8 mouse cellular contexts compared by ENCODE assay signal in the genomic region with DNA sequence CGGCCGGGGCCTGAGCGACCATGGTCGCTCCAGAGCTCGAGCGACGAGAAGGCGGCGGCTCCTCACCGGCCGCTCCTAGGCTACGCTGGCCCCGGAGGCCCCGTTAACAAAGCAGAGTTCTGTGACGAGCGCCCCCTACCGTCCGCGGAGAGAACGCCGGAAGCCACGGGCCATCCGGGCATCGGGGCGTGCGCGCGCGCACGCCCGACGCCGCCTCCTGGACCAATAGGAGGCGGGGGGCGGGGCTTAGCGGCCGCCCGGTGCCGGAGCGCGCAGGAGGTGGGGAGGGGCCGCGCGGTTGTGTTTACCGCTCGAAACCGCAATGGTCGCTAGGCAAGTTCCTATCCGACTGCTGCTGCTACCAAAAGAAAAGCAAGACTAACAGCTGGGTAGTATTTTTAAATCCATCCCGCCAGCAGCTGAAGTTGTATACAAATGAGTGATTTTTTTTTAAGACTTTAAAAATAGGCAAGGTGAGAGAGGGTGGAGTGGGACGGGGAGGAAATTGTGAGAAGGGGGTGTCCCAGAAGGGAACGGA. TPM values are rescaled to one million over a fixed set of nuclear protein-coding genes. Genes with fewer than 3 reads are reported as not detected.
DNase-seq lines count a peak whose midpoint lies in the region; ATAC-seq and TF ChIP-seq lines count a peak whose summit lies in the region.

TSS of gene Mdm2 (minus strand) at position 155 of the 538 bp plus-strand sequence.

- TF ChIP-seq POLR2A in testis, adult 2 months (IDR thresholded peaks at IDR 0.05; ENCODE audit: control insufficient read depth, low read depth, low read length), result peak; percentile 95

- DNase-seq in CD8-positive naive resting alpha-beta T cell, adult 2 months (ENCODE audit: low read depth in 2 of 2, low spot score in 2 of 2), result peak; percentile 95 to 96
- DNase-seq in c-Kit-positive CD71-positive TER-119-negative erythroid progenitor cells, embryonic 14.5 days (ENCODE audit: low read depth), result peak; percentile 88
- DNase-seq in heart, postnatal 0 days (ENCODE audit: low spot score), result peak; percentile 94
- DNase-seq in kidney, postnatal 4 days, result peak; percentile 99

- WGBS in forebrain, embryonic 12.5 days, result under 1% methylated on average over 52 of the region's 52 CpGs
- WGBS in heart, postnatal 0 days, result under 1% methylated on average over 51 of the region's 52 CpGs
- under 1% methylated on average over 52 of the region's 52 CpGs for WGBS in liver, embryonic 16.5 days (ENCODE audit: insufficient replicate concordance)
- WGBS in neural tube, embryonic 13.5 days, result under 1% methylated on average over 52 of the region's 52 CpGs

- peak within 1 kb of the TSS; percentile 98 for H3K9ac ChIP-seq in forebrain, embryonic 12.5 days
- H3K9ac ChIP-seq in heart, postnatal 0 days (replicated peaks; ENCODE audit: low read depth, low read length), result peak within 1 kb of the TSS; percentile 90
- H3K9ac ChIP-seq in liver, embryonic 16.5 days (ENCODE audit: low read depth, low read length), result peak within 1 kb of the TSS; percentile 91
- H3K9ac ChIP-seq in neural tube, embryonic 13.5 days, result peak within 1 kb of the TSS; percentile 100

- H3K27me3 ChIP-seq in forebrain, embryonic 12.5 days, result no peaks in the 10 kb centered on the region
- no peaks in the 10 kb centered on the region for H3K27me3 ChIP-seq in heart, postnatal 0 days (ENCODE audit: control insufficient read depth, insufficient read depth, low read length)
- no peaks in the 10 kb centered on the region for H3K27me3 ChIP-seq in liver, embryonic 16.5 days (ENCODE audit: control insufficient read depth, insufficient read depth, low read depth, low read length)
- no peaks in the 10 kb centered on the region for H3K27me3 ChIP-seq in neural tube, embryonic 13.5 days
- no peaks in the 10 kb centered on the region for H3K27me3 ChIP-seq in testis, adult 2 months (ENCODE audit: control insufficient read depth, insufficient read depth, low read length)

- H3K4me2 ChIP-seq in forebrain, embryonic 12.5 days, result peak within 1 kb of the TSS; percentile 72
- H3K4me2 ChIP-seq in heart, postnatal 0 days (ENCODE audit: low read depth, low read length), result peak within 1 kb of the TSS; percentile 80
- peak within 1 kb of the TSS; percentile 82 for H3K4me2 ChIP-seq in liver, embryonic 16.5 days (ENCODE audit: low read depth, low read length)
- peak within 1 kb of the TSS; percentile 85 for H3K4me2 ChIP-seq in neural tube, embryonic 13.5 days

- H3K9me3 ChIP-seq in forebrain, embryonic 12.5 days, result no peaks in the 10 kb centered on the region
- no peaks in the 10 kb centered on the region for H3K9me3 ChIP-seq in heart, postnatal 0 days (replicated peaks; ENCODE audit: control insufficient read depth, low read length)
- no peaks in the 10 kb centered on the region for H3K9me3 ChIP-seq in liver, embryonic 16.5 days (replicated peaks; ENCODE audit: control insufficient read depth, low read length)
- no peaks in the 10 kb centered on the region for H3K9me3 ChIP-seq in neural tube, embryonic 13.5 days

- peak within 1 kb of the TSS; percentile 83 for H3K4me3 ChIP-seq in forebrain, embryonic 12.5 days (replicated peaks)
- H3K4me3 ChIP-seq in heart, postnatal 0 days (ENCODE audit: low read depth, low read length), result peak within 1 kb of the TSS; percentile 81
- peak within 1 kb of the TSS; percentile 73 for H3K4me3 ChIP-seq in liver, embryonic 16.5 days (ENCODE audit: low read depth, low read length)
- peak within 1 kb of the TSS; percentile 91 for H3K4me3 ChIP-seq in neural tube, embryonic 13.5 days
- H3K4me3 ChIP-seq in testis, adult 2 months (ENCODE audit: control insufficient read depth, low read depth, low read length), result peak within 1 kb of the TSS; percentile 100

- peak; percentile 93 for ATAC-seq in forebrain, embryonic 12.5 days (ENCODE audit: low FRiP score)
- peak; percentile 85 for ATAC-seq in heart, postnatal 0 days (ENCODE audit: insufficient read depth, low read depth)
- ATAC-seq in liver, embryonic 16.5 days (ENCODE audit: low read depth), result peak; percentile 89
- peak; percentile 96 for ATAC-seq in neural tube, embryonic 13.5 days (ENCODE audit: low read depth)

- peak within 1 kb of the TSS; percentile 97 for H3K27ac ChIP-seq in forebrain, embryonic 12.5 days
- H3K27ac ChIP-seq in heart, postnatal 0 days (ENCODE audit: low read depth), result peak within 1 kb of the TSS; percentile 93
- H3K27ac ChIP-seq in liver, embryonic 16.5 days (ENCODE audit: low read length), result peak within 1 kb of the TSS; percentile 93
- H3K27ac ChIP-seq in neural tube, embryonic 13.5 days (replicated peaks), result peak within 1 kb of the TSS; percentile 100
- H3K27ac ChIP-seq in testis, adult 2 months (ENCODE audit: control insufficient read depth, insufficient read depth, low read depth, low read length), result peak within 1 kb of the TSS; percentile 100

- H3K36me3 ChIP-seq in forebrain, embryonic 12.5 days (replicated peaks), result peaks cover 21% of the 10 kb centered on the region
- peaks cover 11% of the 10 kb centered on the region for H3K36me3 ChIP-seq in heart, postnatal 0 days (replicated peaks; ENCODE audit: control insufficient read depth, insufficient read depth, low read length)
- peaks cover 5% of the 10 kb centered on the region for H3K36me3 ChIP-seq in liver, embryonic 16.5 days (ENCODE audit: control insufficient read depth, insufficient read depth)
- peaks cover 17% of the 10 kb centered on the region for H3K36me3 ChIP-seq in neural tube, embryonic 13.5 days
- H3K36me3 ChIP-seq in testis, adult 2 months (ENCODE audit: control insufficient read depth, insufficient read depth, low read length), result peaks cover 2% of the 10 kb centered on the region

- TF ChIP-seq CTCF in heart, postnatal 0 days (IDR thresholded peaks at IDR 0.05; ENCODE audit: low read depth), result peak; percentile 79
- TF ChIP-seq CTCF in testis, adult 2 months (IDR thresholded peaks at IDR 0.05; ENCODE audit: control insufficient read depth, insufficient read depth, insufficient replicate concordance, low read depth, low read length), result peak; percentile 73

- no peak; the same call in 1 of the 2 replicates for TF ChIP-seq EP300 in heart, postnatal 0 days (IDR thresholded peaks at IDR 0.05; ENCODE audit: low read depth)

- H3K4me1 ChIP-seq in forebrain, embryonic 12.5 days, result peaks cover 20% of the 10 kb centered on the region
- peaks cover 21% of the 10 kb centered on the region for H3K4me1 ChIP-seq in heart, postnatal 0 days (ENCODE audit: control insufficient read depth, insufficient read depth)
- H3K4me1 ChIP-seq in liver, embryonic 16.5 days (ENCODE audit: control insufficient read depth, low read depth, low read length), result peaks cover 12% of the 10 kb centered on the region
- peaks cover 33% of the 10 kb centered on the region for H3K4me1 ChIP-seq in neural tube, embryonic 13.5 days (replicated peaks)
- H3K4me1 ChIP-seq in testis, adult 2 months (ENCODE audit: control insufficient read depth, insufficient read depth, low read length), result peaks cover 7% of the 10 kb centered on the region

RNA-seq across cellular contexts. Expression of gene Mdm2, which starts in this region (rescaled TPM):
- polyA plus RNA-seq in forebrain, embryonic 12.5 days (2016; fragmentation: Nextera tagmentation; extraction: Ambion mirVana), result 76.5 and 86.4 TPM in 2 replicates
- total RNA-seq in heart, postnatal 0 days (2014; rRNA removed; ENCODE audit: low replicate concordance), result 47.3 and 93.0 TPM in 2 replicates
- 27.1 and 31.3 TPM in 2 replicates for polyA plus RNA-seq in heart, postnatal 0 days (2015; fragmentation: Nextera tagmentation; extraction: Ambion mirVana)
- 20.3 and 20.7 TPM in 2 replicates for polyA plus RNA-seq in liver, embryonic 16.5 days (2015; fragmentation: Nextera tagmentation; extraction: Ambion mirVana)
- 52.5 and 66.2 TPM in 2 replicates for polyA plus RNA-seq in neural tube, embryonic 13.5 days (2015; fragmentation: Nextera tagmentation; extraction: Ambion mirVana)
- 95.4 and 99.3 TPM in 2 replicates for polyA plus RNA-seq in testis, adult 2 months (2012; rRNA removed)

Comparison
In these comparisons a context has a peak if more than half of its experiments do, and no peak if none do; other contexts are left out.
1. Peak in every context shown above with its lines: DNase-seq, ATAC-seq, H3K4me3 ChIP-seq and H3K27ac ChIP-seq.